Mouse (Mus musculus) kidney, postnatal 0 days (tissue): Measurements from ENCODE around the gene Tnfrsf11a. TPM values are rescaled to one million over a fixed set of nuclear protein-coding genes. Genes with fewer than 3 reads are reported as not detected.

Source experiments
- ATAC-seq: fragments of 200-750 bp; cut with Nextera tagmentation; replicated peaks from 2 replicates; pipeline ENCODE4 v1.8.0; 2017; ENCODE audit warnings: low read depth, moderate number of reproducible peaks, moderate TSS enrichment, moderate library complexity; ENCODE audit not compliant: low FRiP score
- DNase-seq: peaks from one replicate; pipeline ENCODE4 v3.0.0-alpha.2; 2016; ENCODE audit warnings: low spot score
- H3K27ac ChIP-seq: fragments of 300-500 bp; sonication (generic); 2 replicates; pipeline ENCODE4 v1.5.1; 2014; ENCODE audit warnings: mild to moderate bottlenecking
- H3K27me3 ChIP-seq: fragments of 300-500 bp; sonication (generic); 2 replicates; pipeline ENCODE4 v1.6.1; 2014; ENCODE audit warnings: low read length, mixed read lengths; ENCODE audit not compliant: insufficient read depth
- H3K36me3 ChIP-seq: fragments of 300-500 bp; sonication (generic); 2 replicates; pipeline ENCODE4 v1.6.1; 2014; ENCODE audit warnings: low read length, mixed read lengths; ENCODE audit not compliant: insufficient read depth
- H3K4me1 ChIP-seq: fragments of 300-500 bp; sonication (generic); replicated peaks from 2 replicates; pipeline ENCODE4 v1.6.1; 2014; ENCODE audit warnings: antibody characterized with exemption, low read length, mixed read lengths; ENCODE audit not compliant: insufficient read depth
- H3K4me2 ChIP-seq: fragments of 300-500 bp; sonication (generic); 2 replicates; pipeline ENCODE4 v1.6.1; 2014; ENCODE audit warnings: mild to moderate bottlenecking, low read length, moderate library complexity, mixed read lengths
- H3K4me3 ChIP-seq: fragments of 300-500 bp; sonication (generic); replicated peaks from 2 replicates; pipeline ENCODE4 v1.5.1; 2014; ENCODE audit warnings: low read depth, low read length
- H3K9ac ChIP-seq: fragments of 300-500 bp; sonication (generic); 2 replicates; pipeline ENCODE4 v1.6.1; 2014; ENCODE audit warnings: low read depth, low read length
- H3K9me3 ChIP-seq: fragments of 300-500 bp; sonication (generic); replicated peaks from 2 replicates; pipeline ENCODE4 v1.6.1; 2016; ENCODE audit warnings: low read length, inconsistent platforms, mixed read lengths
- CTCF ChIP-seq: IDR thresholded peaks from 2 replicates; pipeline ENCODE4 v1.5.1; 2016; ENCODE audit warnings: antibody characterized with exemption, low read depth, mild to moderate bottlenecking, moderate library complexity
- WGBS: fragments of 180-500 bp; shearing (Covaris S2); extraction: QIAGEN DNeasy Blood & Tissue Kit; methylation state at CpG from one replicate; pipeline ENCODE4 v1.1.7; 2014; 5-methylcytosine and 5-hydroxymethylcytosine counted together
- polyA plus RNA-seq: library from polyadenylated mRNA; unstranded; fragments of >200 nt; fragmentation: Nextera tagmentation; extraction: Ambion mirVana; gene quantifications from 2 replicates; pipeline ENCODE4 v1.2.1, GENCODE M21; 2015

Tnfrsf11a gene
- polyA plus RNA-seq, 1 experiment from 2014 or later: 2.4 TPM

DNA sequence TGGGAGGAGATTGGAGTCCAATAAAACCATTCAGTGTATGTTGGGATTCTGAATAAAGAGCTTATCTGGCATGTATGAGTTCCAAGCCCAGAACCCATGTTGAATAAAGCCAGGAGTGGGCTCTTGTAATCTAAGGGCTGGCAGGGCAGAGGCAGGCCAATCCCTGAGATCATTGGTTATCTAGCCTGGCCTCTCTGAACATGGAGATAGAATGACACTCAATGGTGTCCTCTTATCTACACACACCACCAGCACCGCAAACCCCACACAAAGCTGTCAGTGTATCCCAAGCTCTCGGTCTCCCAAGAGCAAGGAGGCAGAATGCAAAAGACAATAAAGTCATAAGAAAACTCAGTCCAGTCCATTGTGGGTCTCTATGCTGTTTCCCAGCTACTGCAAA is 70.8 kb downstream of the Tnfrsf11a start:
- WGBS: 89% methylated on average over 2 of the region's 2 CpGs
- Histone ChIP-seq H3K27ac (no peak overlapping the region), H3K9ac (no peak overlapping the region), H3K4me3 (no peak overlapping the region), H3K27me3 (no peaks in the 10 kb centered on the region), H3K4me2 (no peak overlapping the region), H3K4me1 (no peaks in the 10 kb centered on the region), H3K36me3 (no peaks in the 10 kb centered on the region), H3K9me3 (no peaks in the 10 kb centered on the region)
- ATAC-seq (no peak), DNase-seq (no peak)
- TF ChIP-seq CTCF: no peak

DNA sequence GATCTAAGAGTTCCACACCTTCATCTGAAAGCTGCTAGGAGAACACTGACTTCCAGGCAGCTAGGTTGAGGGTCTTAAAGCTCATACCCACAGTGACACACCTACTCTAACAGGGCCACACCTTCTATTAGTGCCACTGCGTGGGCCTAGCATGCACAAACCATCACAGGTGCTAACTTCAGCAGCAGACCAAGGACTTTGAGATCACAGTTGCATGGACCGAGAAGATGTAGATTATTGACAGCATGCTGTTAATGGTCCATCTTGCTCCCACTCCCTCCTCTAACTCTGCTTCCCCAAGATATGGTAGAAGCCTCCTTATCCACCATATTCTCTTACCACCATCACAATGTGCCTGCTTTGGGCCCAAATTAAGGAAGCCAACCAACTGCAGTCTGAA is 79.2 kb downstream of the Tnfrsf11a start:
- no peaks in the 10 kb centered on the region for H3K27me3 ChIP-seq
- H3K9ac ChIP-seq: no peak overlapping the region
- H3K4me3 ChIP-seq: no peak overlapping the region
- no peak overlapping the region for H3K4me2 ChIP-seq
- no peak for TF ChIP-seq CTCF
- H3K4me1 ChIP-seq: 0 out of 2 replicates have a peak, but pooled peaks cover 6% of the 10 kb centered on the region
- no peaks in the 10 kb centered on the region for H3K9me3 ChIP-seq
- no peak for DNase-seq
- H3K27ac ChIP-seq: no peak overlapping the region
- ATAC-seq: peak; percentile 85
- no peaks in the 10 kb centered on the region for H3K36me3 ChIP-seq
- WGBS: 65% methylated on average over 2 of the region's 2 CpGs

DNA sequence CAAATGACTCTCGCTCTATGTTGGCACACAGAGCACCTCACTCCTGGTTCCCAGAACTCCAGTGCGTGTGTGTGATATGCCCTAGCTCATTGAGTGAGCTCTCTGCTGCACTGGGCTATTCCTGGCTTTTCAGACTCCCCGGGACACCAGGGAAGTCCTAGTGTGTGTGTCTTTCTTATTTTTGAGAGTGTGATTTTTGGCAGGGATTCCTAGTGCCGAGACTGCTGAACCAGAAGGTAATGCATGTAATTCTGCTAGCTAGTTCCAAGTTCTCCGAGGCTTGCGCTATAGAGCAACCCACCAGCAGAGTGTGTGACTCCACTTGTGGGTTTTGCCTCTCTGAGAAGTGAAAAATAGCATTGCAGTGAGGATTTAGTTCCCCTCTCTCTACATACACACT is 96.1 kb downstream of the Tnfrsf11a start:
- H3K9ac ChIP-seq: no peak overlapping the region
- DNase-seq: no peak
- TF ChIP-seq CTCF: no peak

DNA sequence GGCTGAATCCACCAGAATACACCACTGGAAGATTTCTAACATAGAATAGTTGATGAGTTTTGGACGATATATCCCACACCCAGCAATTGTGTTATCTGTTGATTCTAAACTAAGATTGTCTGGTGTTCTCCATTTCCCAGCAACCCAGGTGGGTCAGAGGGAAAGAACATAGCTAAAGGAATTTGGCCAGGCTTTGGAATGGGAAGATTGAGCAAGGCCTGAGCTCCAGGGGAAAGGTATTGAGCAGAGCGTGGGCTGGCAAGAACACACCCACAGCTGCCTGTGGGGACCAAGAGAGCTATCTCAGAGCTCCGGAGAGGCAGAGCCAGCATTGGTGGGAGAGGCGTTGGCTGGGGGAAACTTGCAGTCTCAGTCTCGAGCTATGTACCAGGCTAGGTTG is 97.3 kb downstream of the Tnfrsf11a start:
- no peak for DNase-seq
- H3K4me2 ChIP-seq: no peak overlapping the region
- H3K4me1 ChIP-seq: no peaks in the 10 kb centered on the region
- no peak overlapping the region for H3K4me3 ChIP-seq
- no peak for TF ChIP-seq CTCF
- H3K27me3 ChIP-seq: no peaks in the 10 kb centered on the region
- no peak overlapping the region for H3K27ac ChIP-seq
- no peak for ATAC-seq
- no peaks in the 10 kb centered on the region for H3K9me3 ChIP-seq
- 89% methylated on average over 5 of the region's 5 CpGs for WGBS
- H3K9ac ChIP-seq: no peak overlapping the region
- no peaks in the 10 kb centered on the region for H3K36me3 ChIP-seq

More for the DNA sequence above, 96.1 kb downstream of the Tnfrsf11a start:
- no peaks in the 10 kb centered on the region for H3K36me3 ChIP-seq
- no peak overlapping the region for H3K4me3 ChIP-seq
- no peak overlapping the region for H3K27ac ChIP-seq
- no peak for ATAC-seq
- H3K9me3 ChIP-seq: no peaks in the 10 kb centered on the region
- H3K4me1 ChIP-seq: no peaks in the 10 kb centered on the region
- no peak overlapping the region for H3K4me2 ChIP-seq
- no peaks in the 10 kb centered on the region for H3K27me3 ChIP-seq
- WGBS: 79% methylated on average over 6 of the region's 6 CpGs

DNA sequence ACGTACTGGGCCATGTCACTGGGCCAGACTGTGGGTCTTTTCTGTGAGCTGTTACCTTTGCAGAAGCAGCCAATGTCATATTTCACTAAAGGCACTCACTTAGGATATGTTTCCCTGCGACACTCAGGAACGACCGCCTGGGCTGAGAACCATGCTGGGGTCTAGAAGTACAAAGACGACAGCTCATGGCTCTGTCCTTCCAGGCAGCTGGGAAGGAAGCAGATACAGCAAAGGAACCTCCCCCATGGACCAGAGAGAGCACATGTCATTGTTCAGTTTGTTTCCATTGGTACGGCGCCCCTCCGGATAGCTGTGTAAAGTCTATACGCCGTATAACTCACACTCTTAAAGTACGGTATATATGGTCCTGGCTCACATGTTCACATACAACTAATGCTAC is 97.9 kb downstream of the Tnfrsf11a start:
- no peak overlapping the region for H3K4me3 ChIP-seq
- H3K4me2 ChIP-seq: no peak overlapping the region
- no peak overlapping the region for H3K27ac ChIP-seq
- WGBS: 84% methylated on average over 11 of the region's 11 CpGs
- no peak for ATAC-seq
- TF ChIP-seq CTCF: no peak
- no peaks in the 10 kb centered on the region for H3K4me1 ChIP-seq
- H3K27me3 ChIP-seq: no peaks in the 10 kb centered on the region
- no peaks in the 10 kb centered on the region for H3K9me3 ChIP-seq
- no peaks in the 10 kb centered on the region for H3K36me3 ChIP-seq
- H3K9ac ChIP-seq: no peak overlapping the region
- no peak for DNase-seq

DNA sequence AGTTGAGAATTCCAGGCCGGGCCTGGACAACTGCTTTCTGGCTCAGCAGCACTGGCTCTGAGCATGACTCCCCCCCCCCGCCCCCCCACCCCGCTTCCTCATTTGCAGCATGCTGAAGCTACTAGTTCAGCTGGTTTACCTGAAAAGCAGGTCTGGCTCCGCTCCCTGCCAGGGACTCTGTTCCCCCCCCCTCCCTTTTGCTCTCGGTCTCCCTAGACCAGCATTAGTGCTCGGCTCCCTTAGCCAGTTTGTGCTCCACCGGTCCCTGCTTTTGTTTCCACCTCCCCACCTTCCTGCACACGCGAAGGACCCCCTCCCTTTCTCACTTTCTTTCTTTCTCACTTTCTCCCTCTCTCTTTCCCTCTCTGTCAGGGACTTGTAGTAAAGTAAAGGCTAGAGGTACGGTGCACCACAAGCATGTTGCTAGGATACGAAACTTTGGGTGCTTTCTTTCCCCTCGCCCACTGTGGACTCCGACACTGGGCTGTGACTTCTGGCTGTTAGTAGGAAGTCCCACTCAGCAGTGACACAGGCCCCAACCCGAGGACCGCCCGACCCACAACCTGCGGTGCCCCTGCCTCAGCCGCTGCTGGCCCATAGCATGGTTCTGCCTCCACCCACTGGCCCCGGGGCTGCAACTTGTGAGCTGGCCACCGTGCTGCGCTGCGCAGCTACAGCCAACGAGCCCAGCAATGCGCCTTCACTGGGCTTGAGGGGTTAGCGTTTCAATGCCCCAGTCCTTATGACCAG is 100.2 kb downstream of the Tnfrsf11a start:
- peak overlapping the region; percentile 18; the same call in 1 of the 2 replicates for H3K4me3 ChIP-seq
- DNase-seq (peak; percentile 55), ATAC-seq (peak; percentile 65)
- WGBS: 18% methylated on average over 25 of the region's 25 CpGs
- no peaks in the 10 kb centered on the region for H3K4me1 ChIP-seq
- no peaks in the 10 kb centered on the region for H3K36me3 ChIP-seq
- 0 out of 2 replicates have a peak overlapping the region, but pooled peaks have one; percentile 18 for H3K9ac ChIP-seq
- TF ChIP-seq CTCF: peak; percentile 52
- H3K27ac ChIP-seq: no peak overlapping the region
- no peaks in the 10 kb centered on the region for H3K9me3 ChIP-seq
- H3K27me3 ChIP-seq: no peaks in the 10 kb centered on the region
- peak overlapping the region; percentile 48 for H3K4me2 ChIP-seq
